Mouse (Mus musculus): ENCODE results near the gene Sun1. TPM values are rescaled to one million over a fixed set of nuclear protein-coding genes. Genes with fewer than 3 reads are reported as not detected.

Gene Sun1
- polyA plus RNA-seq, 1 experiment from 2014 or later = 40.3 TPM

DNA sequence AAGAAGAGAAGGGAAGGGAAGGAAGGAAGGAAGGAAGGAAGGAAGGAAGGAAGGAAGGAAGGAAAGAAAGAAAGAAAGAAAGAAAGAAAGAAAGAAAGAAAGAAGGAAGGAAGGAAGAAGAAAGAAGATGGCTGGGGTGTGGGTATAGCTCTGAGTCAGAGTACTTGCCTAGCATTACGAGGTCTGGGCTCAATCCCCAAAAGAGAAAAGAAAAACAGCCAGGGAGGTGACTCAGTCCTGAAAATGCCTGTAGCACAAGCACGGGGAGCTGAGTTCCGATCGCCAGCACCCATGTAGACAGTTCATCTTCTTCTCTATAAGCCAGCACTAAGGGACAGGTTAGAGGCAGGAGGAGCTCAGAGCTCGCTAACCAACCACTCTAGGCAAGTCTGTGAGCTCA is 10.7 kb upstream of the Sun1 start:
- DNase-seq (ENCODE audit: low spot score) = no peak
- WGBS = 90% methylated on average over 5 of the region's 5 CpGs
- H3K27me3 ChIP-seq (ENCODE audit: insufficient read depth, poor library complexity, severe bottlenecking) = no peaks in the 10 kb centered on the region
- no peaks in the 10 kb centered on the region for H3K4me1 ChIP-seq
- no peak overlapping the region for H3K4me3 ChIP-seq
- no peak overlapping the region for H3K27ac ChIP-seq
- no peaks in the 10 kb centered on the region for H3K9me3 ChIP-seq
- H3K36me3 ChIP-seq = peaks cover 32% of the 10 kb centered on the region

- DNase-seq (ENCODE audit: low spot score) = no peak
- Histone ChIP-seq H3K4me1 (no peaks in the 10 kb centered on the region), H3K27me3 (ENCODE audit: insufficient read depth, poor library complexity, severe bottlenecking) (no peaks in the 10 kb centered on the region), H3K4me3 (no peak overlapping the region), H3K36me3 (peaks cover 20% of the 10 kb centered on the region), H3K9me3 (no peaks in the 10 kb centered on the region), H3K27ac (no peak overlapping the region)
- WGBS = 69% methylated on average over 5 of the region's 5 CpGs
These were observed 9.5 kb upstream of the Sun1 start for GRCm38 (mm10) chr5:139190958-139191357.

GRCm38 (mm10) chr5:139198779-139199178 is 1.7 kb upstream of the Sun1 start:
- Histone ChIP-seq H3K4me1 (peaks cover 32% of the 10 kb centered on the region), H3K4me3 (no peak overlapping the region), H3K9me3 (no peaks in the 10 kb centered on the region), H3K27ac (peak overlapping the region; percentile 42; the same call in 1 of the 2 replicates), H3K36me3 (0 out of 2 replicates have a peak, but pooled peaks cover 3% of the 10 kb centered on the region), H3K27me3 (ENCODE audit: insufficient read depth, poor library complexity, severe bottlenecking) (no peaks in the 10 kb centered on the region)
- WGBS = 89% methylated on average over 3 of the region's 3 CpGs
- no peak for DNase-seq (ENCODE audit: low spot score)

- DNase-seq (ENCODE audit: low spot score) = no peak
- Histone ChIP-seq H3K9me3 (no peaks in the 10 kb centered on the region), H3K27me3 (ENCODE audit: insufficient read depth, poor library complexity, severe bottlenecking) (no peaks in the 10 kb centered on the region), H3K4me3 (peak overlapping the region; percentile 97), H3K36me3 (0 out of 2 replicates have a peak, but pooled peaks cover 3% of the 10 kb centered on the region), H3K4me1 (peaks cover 32% of the 10 kb centered on the region), H3K27ac (peak overlapping the region; percentile 93)
- WGBS = 43% methylated on average over 2 of the region's 2 CpGs
These were observed 822 bp upstream of the Sun1 start for GRCm38 (mm10) chr5:139199636-139199994.

DNA sequence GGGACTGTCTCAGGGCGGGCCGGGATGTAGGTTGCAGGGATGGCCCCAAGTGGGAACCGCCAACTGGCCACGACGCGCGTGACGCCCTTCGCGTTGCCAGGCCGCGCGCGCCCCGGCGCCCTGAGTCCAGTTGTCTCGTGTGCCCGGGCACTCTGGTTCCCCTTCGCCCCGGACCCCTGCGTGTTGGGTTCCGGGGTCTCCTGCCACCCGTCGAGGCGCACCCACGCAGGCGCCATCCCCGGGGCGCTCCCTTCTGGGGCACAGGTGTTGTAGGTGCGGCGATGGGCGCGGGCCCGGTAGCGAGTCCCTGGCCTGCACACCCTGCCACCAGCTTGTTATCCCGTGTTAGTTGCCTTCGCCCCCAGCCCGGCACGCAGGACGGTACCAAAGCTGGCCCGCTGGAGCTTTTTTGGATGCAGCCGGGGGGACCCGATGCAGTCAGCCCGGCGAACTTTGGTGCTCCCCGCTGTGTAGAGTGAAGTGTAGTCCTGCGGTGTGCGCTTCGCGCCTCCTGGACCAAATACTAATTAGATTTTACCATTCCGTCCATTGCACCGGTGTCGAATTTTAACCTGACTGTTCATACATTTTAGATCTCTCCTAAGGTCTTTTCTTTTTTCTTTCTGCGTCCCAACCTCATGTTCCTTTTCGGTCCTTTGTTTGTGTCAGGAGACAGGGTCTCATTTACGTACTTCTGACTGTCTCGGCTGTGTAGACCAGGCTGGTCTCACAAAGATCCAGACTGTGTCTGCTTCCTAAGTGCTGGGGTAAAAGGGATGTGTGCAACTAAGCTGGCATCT is 533 bp downstream of the Sun1 start:
- Histone ChIP-seq H3K27ac (peak overlapping the region; percentile 93), H3K4me1 (peaks cover 39% of the 10 kb centered on the region), H3K4me3 (peak overlapping the region; percentile 97), H3K27me3 (ENCODE audit: insufficient read depth, poor library complexity, severe bottlenecking) (no peaks in the 10 kb centered on the region), H3K9me3 (no peaks in the 10 kb centered on the region), H3K36me3 (0 out of 2 replicates have a peak, but pooled peaks cover 3% of the 10 kb centered on the region)
- DNase-seq (ENCODE audit: low spot score) = peak; percentile 78
- WGBS = 3% methylated on average over 56 of the region's 57 CpGs

GRCm38 (mm10) chr5:139202127-139202526 is 1.7 kb downstream of the Sun1 start:
- WGBS = 85% methylated on average over 11 of the region's 11 CpGs
- Histone ChIP-seq H3K9me3 (no peaks in the 10 kb centered on the region), H3K27ac (no peak overlapping the region), H3K27me3 (ENCODE audit: insufficient read depth, poor library complexity, severe bottlenecking) (no peaks in the 10 kb centered on the region), H3K4me3 (peak overlapping the region; percentile 97), H3K36me3 (0 out of 2 replicates have a peak, but pooled peaks cover 3% of the 10 kb centered on the region), H3K4me1 (peaks cover 38% of the 10 kb centered on the region)
- DNase-seq (ENCODE audit: low spot score) = no peak

DNA sequence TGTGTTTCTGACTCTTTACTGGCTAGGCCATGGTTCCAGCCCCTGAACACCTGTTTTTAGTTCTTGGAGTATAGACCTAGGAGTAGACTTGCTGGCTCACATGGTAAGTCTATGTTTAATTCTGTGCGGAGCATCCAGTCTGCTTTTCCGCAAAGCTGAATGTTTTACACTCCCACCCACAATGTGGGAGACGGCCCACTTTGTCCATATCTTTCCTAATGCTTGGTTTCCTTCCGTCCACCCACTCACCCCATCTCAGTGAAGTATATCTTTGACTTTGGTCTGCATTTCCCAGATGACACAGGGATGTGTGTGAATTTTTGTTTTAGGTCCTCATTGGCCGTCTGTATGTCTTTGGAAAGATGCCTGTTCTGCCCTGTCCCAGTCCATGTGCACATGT is 2.9 kb downstream of the Sun1 start:
- DNase-seq (ENCODE audit: low spot score) = no peak
- WGBS = 89% methylated on average over 5 of the region's 5 CpGs
- Histone ChIP-seq H3K4me1 (peaks cover 35% of the 10 kb centered on the region), H3K4me3 (no peak overlapping the region), H3K27me3 (ENCODE audit: insufficient read depth, poor library complexity, severe bottlenecking) (no peaks in the 10 kb centered on the region), H3K9me3 (no peaks in the 10 kb centered on the region), H3K36me3 (0 out of 2 replicates have a peak, but pooled peaks cover 3% of the 10 kb centered on the region), H3K27ac (no peak overlapping the region)

GRCm38 (mm10) chr5:139206081-139206480 is 5.6 kb downstream of the Sun1 start:
- 79% methylated on average over 4 of the region's 4 CpGs for WGBS
- Histone ChIP-seq H3K4me3 (no peak overlapping the region), H3K9me3 (no peaks in the 10 kb centered on the region), H3K36me3 (peaks cover 19% of the 10 kb centered on the region), H3K27me3 (ENCODE audit: insufficient read depth, poor library complexity, severe bottlenecking) (no peaks in the 10 kb centered on the region), H3K4me1 (peaks cover 24% of the 10 kb centered on the region), H3K27ac (no peak overlapping the region)
- DNase-seq (ENCODE audit: low spot score) = no peak

DNA sequence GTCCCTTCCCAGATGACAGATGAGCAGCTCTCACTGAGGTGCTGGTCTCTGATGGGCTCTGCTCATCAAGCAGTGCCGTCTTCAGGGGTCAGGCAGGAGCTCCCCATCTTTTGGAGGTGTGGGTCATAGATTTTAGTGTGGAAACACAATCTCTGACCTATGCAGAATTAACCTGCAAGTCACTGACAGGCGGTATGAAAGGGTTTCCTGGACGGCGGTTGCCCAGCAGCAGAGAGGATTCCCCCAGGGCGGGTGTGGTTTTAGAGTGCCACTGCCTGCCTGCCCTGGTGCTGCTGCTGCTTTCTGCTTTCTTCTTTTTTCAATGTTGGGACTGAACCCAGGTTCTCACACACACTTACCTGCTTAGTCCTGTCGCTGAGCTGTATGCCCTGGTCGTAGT is 6.1 kb downstream of the Sun1 start:
- H3K36me3 ChIP-seq = peaks cover 19% of the 10 kb centered on the region
- no peaks in the 10 kb centered on the region for H3K9me3 ChIP-seq
- no peak overlapping the region for H3K4me3 ChIP-seq
- no peak overlapping the region for H3K27ac ChIP-seq
- 71% methylated on average over 7 of the region's 7 CpGs for WGBS
- H3K4me1 ChIP-seq = peaks cover 20% of the 10 kb centered on the region
- no peak for DNase-seq (ENCODE audit: low spot score)
- no peaks in the 10 kb centered on the region for H3K27me3 ChIP-seq (ENCODE audit: insufficient read depth, poor library complexity, severe bottlenecking)

- H3K4me3 ChIP-seq = no peak overlapping the region
- no peak overlapping the region for H3K27ac ChIP-seq
- H3K27me3 ChIP-seq (ENCODE audit: insufficient read depth, poor library complexity, severe bottlenecking) = no peaks in the 10 kb centered on the region
- no peak for DNase-seq (ENCODE audit: low spot score)
- H3K36me3 ChIP-seq = peaks cover 19% of the 10 kb centered on the region
- no peaks in the 10 kb centered on the region for H3K9me3 ChIP-seq
- peaks cover 14% of the 10 kb centered on the region for H3K4me1 ChIP-seq
These were observed 7.7 kb downstream of the Sun1 start for GRCm38 (mm10) chr5:139208183-139208582.

GRCm38 (mm10) chr5:139208871-139209684 is 8.6 kb downstream of the Sun1 start:
- 85% methylated on average over 10 of the region's 10 CpGs for WGBS
- no peak overlapping the region for H3K27ac ChIP-seq
- no peak for DNase-seq (ENCODE audit: low spot score)
- no peaks in the 10 kb centered on the region for H3K9me3 ChIP-seq
- no peak overlapping the region for H3K4me3 ChIP-seq
- H3K4me1 ChIP-seq = peaks cover 14% of the 10 kb centered on the region
- no peaks in the 10 kb centered on the region for H3K27me3 ChIP-seq (ENCODE audit: insufficient read depth, poor library complexity, severe bottlenecking)
- H3K36me3 ChIP-seq = peaks cover 17% of the 10 kb centered on the region

GRCm38 (mm10) chr5:139209685-139210026 is 9.2 kb downstream of the Sun1 start:
- no peak overlapping the region for H3K27ac ChIP-seq
- H3K4me1 ChIP-seq = peaks cover 14% of the 10 kb centered on the region
- peaks cover 17% of the 10 kb centered on the region for H3K36me3 ChIP-seq
- no peaks in the 10 kb centered on the region for H3K9me3 ChIP-seq
- H3K4me3 ChIP-seq = no peak overlapping the region
- no peaks in the 10 kb centered on the region for H3K27me3 ChIP-seq (ENCODE audit: insufficient read depth, poor library complexity, severe bottlenecking)
- WGBS = 93% methylated on average over 7 of the region's 7 CpGs
- DNase-seq (ENCODE audit: low spot score) = no peak

DNA sequence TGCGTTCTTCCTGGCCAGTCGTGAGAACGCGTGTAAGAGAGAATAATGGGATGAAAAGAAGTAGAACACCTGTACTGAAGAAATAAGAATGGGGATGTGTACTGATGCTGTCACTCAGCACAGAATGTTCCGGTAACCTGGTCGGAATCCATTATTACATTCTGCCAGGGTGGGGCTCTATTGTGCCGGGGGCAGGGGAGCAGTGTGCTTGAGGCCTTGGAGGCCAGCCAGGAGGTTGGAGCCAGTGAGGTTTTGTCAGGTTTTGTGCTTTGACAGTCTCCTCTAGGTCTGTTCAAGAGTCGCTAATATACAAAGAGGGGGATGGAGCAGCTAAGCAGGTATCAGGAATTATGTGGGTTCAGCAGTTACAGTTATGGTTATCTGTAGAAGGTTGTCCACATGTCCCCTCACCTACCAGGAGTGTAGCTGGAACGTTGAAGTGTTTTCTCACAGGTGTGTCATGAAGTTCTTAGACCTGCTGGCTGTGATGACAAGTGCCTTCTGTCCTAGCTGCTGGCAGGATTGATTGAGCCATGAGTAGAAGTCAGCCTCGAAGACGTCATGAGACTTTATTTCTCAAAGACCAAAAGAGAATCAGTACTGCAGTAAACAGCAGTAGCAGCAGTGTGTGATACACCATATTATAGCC is 11.4 kb downstream of the Sun1 start:
- Histone ChIP-seq H3K36me3 (peaks cover 36% of the 10 kb centered on the region), H3K27me3 (ENCODE audit: insufficient read depth, poor library complexity, severe bottlenecking) (no peaks in the 10 kb centered on the region), H3K4me1 (no peaks in the 10 kb centered on the region; the same call in 1 of the 2 replicates), H3K27ac (no peak overlapping the region), H3K4me3 (no peak overlapping the region), H3K9me3 (no peaks in the 10 kb centered on the region)
- no peak for DNase-seq (ENCODE audit: low spot score)
- 93% methylated on average over 11 of the region's 11 CpGs for WGBS
